In the genomic region with DNA sequence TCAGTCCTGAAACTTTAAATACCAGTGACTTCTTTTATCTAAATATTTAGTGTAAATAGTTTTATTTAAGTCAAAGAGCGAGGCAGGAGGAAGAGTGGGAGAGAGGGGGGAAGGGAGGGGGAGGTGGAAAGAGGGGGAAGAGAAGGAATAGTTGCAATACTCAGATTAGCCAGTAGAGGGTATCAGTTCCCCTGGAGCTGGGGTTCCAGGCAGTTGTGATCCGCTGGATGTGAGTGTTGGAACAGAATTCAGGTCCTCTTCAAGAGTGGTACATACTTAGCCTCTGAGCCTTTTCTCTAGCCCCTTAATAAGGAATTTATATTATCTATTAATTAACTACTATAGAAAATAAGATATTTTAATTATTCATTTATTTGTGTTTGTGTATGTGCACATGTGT, we compare ENCODE assay signal across 8 mouse cellular contexts.
DNase-seq lines count a peak whose midpoint lies in the region; ATAC-seq and TF ChIP-seq lines count a peak whose summit lies in the region.

No protein-coding gene starts in this region.

- intact Hi-C loops in heart, postnatal 25 days (cut with DNase I) = loop anchor here (2.0 kb wide), 1 partner anchor 130 kb away; no protein-coding TSS in a partner anchor

- DNase-seq in heart, postnatal 0 days (ENCODE audit: low spot score) = no peak
- no peak for DNase-seq in heart, postnatal 25 days (ENCODE audit: low spot score)
- no peak for DNase-seq in midbrain, postnatal 0 days (ENCODE audit: low spot score)
- DNase-seq in splenic B cell, adult 2 months (ENCODE audit: low read depth, low spot score) = peak; percentile 47
- no peak for DNase-seq in heart, adult 9 months (ENCODE audit: low spot score in 2 of 2)

- no peak for TF ChIP-seq POLR2A in bone marrow macrophage, adult 2 months (IDR thresholded peaks at IDR 0.05; ENCODE audit: borderline replicate concordance, low read depth, low read length)

- TF ChIP-seq EP300 in heart, postnatal 0 days (IDR thresholded peaks at IDR 0.05; ENCODE audit: low read depth) = no peak

- no peaks in the 10 kb centered on the region for H3K27me3 ChIP-seq in heart, postnatal 0 days (ENCODE audit: control insufficient read depth, insufficient read depth, low read length)
- no peaks in the 10 kb centered on the region for H3K27me3 ChIP-seq in midbrain, postnatal 0 days (ENCODE audit: insufficient read depth, low read length)
- no peaks in the 10 kb centered on the region for H3K27me3 ChIP-seq in midbrain, embryonic 13.5 days
- H3K27me3 ChIP-seq in splenic B cell, adult 2 months (ENCODE audit: control insufficient read depth, insufficient read depth, low read length, poor library complexity, severe bottlenecking) = no peaks in the 10 kb centered on the region

- H3K9me3 ChIP-seq in heart, postnatal 0 days (replicated peaks; ENCODE audit: control insufficient read depth, low read length) = no peaks in the 10 kb centered on the region
- H3K9me3 ChIP-seq in midbrain, postnatal 0 days (ENCODE audit: low read length) = no peaks in the 10 kb centered on the region
- H3K9me3 ChIP-seq in midbrain, embryonic 13.5 days = no peaks in the 10 kb centered on the region

- no peaks in the 10 kb centered on the region for H3K36me3 ChIP-seq in heart, postnatal 0 days (replicated peaks; ENCODE audit: control insufficient read depth, insufficient read depth, low read length)
- no peaks in the 10 kb centered on the region for H3K36me3 ChIP-seq in midbrain, postnatal 0 days (ENCODE audit: insufficient read depth, low read length)
- H3K36me3 ChIP-seq in midbrain, embryonic 13.5 days = no peaks in the 10 kb centered on the region
- H3K36me3 ChIP-seq in splenic B cell, adult 2 months (ENCODE audit: control insufficient read depth, insufficient read depth, low read length, poor library complexity, severe bottlenecking) = no peaks in the 10 kb centered on the region

- no peak overlapping the region for H3K27ac ChIP-seq in heart, postnatal 0 days (ENCODE audit: low read depth)
- H3K27ac ChIP-seq in midbrain, postnatal 0 days (ENCODE audit: low read depth, low read length) = no peak overlapping the region
- H3K27ac ChIP-seq in midbrain, embryonic 13.5 days = no peak overlapping the region
- H3K27ac ChIP-seq in bone marrow macrophage, adult 2 months (ENCODE audit: insufficient read depth, low read depth, low read length) = no peak overlapping the region

- no peak overlapping the region for H3K9ac ChIP-seq in heart, postnatal 0 days (replicated peaks; ENCODE audit: low read depth, low read length)
- no peak overlapping the region for H3K9ac ChIP-seq in midbrain, postnatal 0 days (replicated peaks; ENCODE audit: low read length, poor library complexity, severe bottlenecking)
- no peak overlapping the region for H3K9ac ChIP-seq in midbrain, embryonic 13.5 days (replicated peaks)

- WGBS in heart, postnatal 0 days = 78% methylated on average over 2 of the region's 2 CpGs
- WGBS in midbrain, postnatal 0 days = 77% methylated on average over 2 of the region's 2 CpGs
- whole genome bisulfite sequencing in midbrain, embryonic 13.5 days = 80% methylated on average over 2 of the region's 2 CpGs

- H3K4me2 ChIP-seq in heart, postnatal 0 days (ENCODE audit: low read depth, low read length) = no peak overlapping the region
- H3K4me2 ChIP-seq in midbrain, postnatal 0 days (ENCODE audit: low read depth, low read length, poor library complexity, severe bottlenecking) = no peak overlapping the region
- H3K4me2 ChIP-seq in midbrain, embryonic 13.5 days (replicated peaks) = no peak overlapping the region

- no peak for ATAC-seq in heart, postnatal 0 days (ENCODE audit: insufficient read depth, low read depth)
- ATAC-seq in midbrain, postnatal 0 days (ENCODE audit: low FRiP score) = no peak
- ATAC-seq in midbrain, embryonic 13.5 days = no peak
- no peak for ATAC-seq in megakaryocyte-erythroid progenitor cell, adult 5-6 weeks (replicated peaks; ENCODE audit: low FRiP score, low TSS enrichment, poor library complexity, severe bottlenecking)

- H3K4me3 ChIP-seq in heart, postnatal 0 days (ENCODE audit: low read depth, low read length) = no peak overlapping the region
- no peak overlapping the region for H3K4me3 ChIP-seq in midbrain, postnatal 0 days (ENCODE audit: low read depth, low read length)
- no peak overlapping the region for H3K4me3 ChIP-seq in midbrain, embryonic 13.5 days (replicated peaks)
- no peak overlapping the region for H3K4me3 ChIP-seq in bone marrow macrophage, adult 2 months (ENCODE audit: insufficient read depth, low read length)

- H3K4me1 ChIP-seq in heart, postnatal 0 days (ENCODE audit: control insufficient read depth, insufficient read depth) = no peaks in the 10 kb centered on the region
- no peaks in the 10 kb centered on the region for H3K4me1 ChIP-seq in midbrain, postnatal 0 days (ENCODE audit: insufficient read depth, low read length)
- peaks cover 9% of the 10 kb centered on the region; the same call in 1 of the 2 replicates for H3K4me1 ChIP-seq in midbrain, embryonic 13.5 days (replicated peaks)
- peaks cover 55% of the 10 kb centered on the region for H3K4me1 ChIP-seq in bone marrow macrophage, adult 2 months (ENCODE audit: control insufficient read depth, insufficient read depth, low read length)

- peak; percentile 8; the same call in 1 of the 2 replicates for TF ChIP-seq CTCF in heart, postnatal 0 days (IDR thresholded peaks at IDR 0.05; ENCODE audit: low read depth)
- peak; percentile 26; the same call in 1 of the 2 replicates for TF ChIP-seq CTCF in midbrain, postnatal 0 days (IDR thresholded peaks at IDR 0.05)
- TF ChIP-seq CTCF in bone marrow macrophage, adult 2 months (IDR thresholded peaks at IDR 0.05; ENCODE audit: low read depth, low read length) = peak; percentile 23; the same call in 1 of the 2 replicates
